In the genomic region with DNA sequence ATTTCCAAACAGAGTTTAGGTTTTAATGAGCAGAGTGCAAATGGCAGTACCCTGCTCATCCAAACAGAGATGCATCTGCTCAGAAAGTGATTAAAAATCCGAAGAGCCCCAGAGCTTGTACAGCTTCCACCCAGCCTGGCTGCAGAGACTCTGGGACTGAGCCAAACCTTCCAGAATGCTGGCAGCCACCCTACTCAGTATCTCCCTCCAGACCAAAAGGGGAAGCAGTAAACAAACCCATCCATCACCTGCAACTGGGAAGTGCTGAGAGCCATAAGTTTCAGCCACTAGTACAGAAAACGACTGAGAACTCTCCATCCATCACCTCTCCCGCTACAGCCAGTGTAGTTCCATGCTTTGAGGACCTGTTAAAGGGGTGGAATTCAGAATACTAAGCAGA, we compare ENCODE assay signal across 9 mouse cellular contexts. TPM values are rescaled to one million over a fixed set of nuclear protein-coding genes. Genes with fewer than 3 reads are reported as not detected.
DNase-seq lines count a peak whose midpoint lies in the region; ATAC-seq and TF ChIP-seq lines count a peak whose summit lies in the region.
"Had no signal": no experiment of that assay in that cellular context is flagged by ENCODE, and none has a peak within 500 bp of the region (broad histone marks: within the 10 kb centered on the region; RNA-seq: fewer than 3 reads in every experiment).

No protein-coding gene starts in this region.

- ATAC-seq in forebrain, embryonic 16.5 days, result peak; percentile 67
- ATAC-seq in neural tube, embryonic 11.5 days (ENCODE audit: insufficient read depth, low FRiP score, low TSS enrichment), result peak; percentile 52; the same call in 1 of the 2 replicates

- peak overlapping the region; percentile 11; the same call in 1 of the 2 replicates for H3K4me2 ChIP-seq in forebrain, embryonic 16.5 days (ENCODE audit: low read length)
- no peak overlapping the region for H3K4me2 ChIP-seq in neural tube, embryonic 11.5 days (ENCODE audit: low read depth)

- peaks cover 22% of the 10 kb centered on the region for H3K4me1 ChIP-seq in forebrain, embryonic 16.5 days (replicated peaks; ENCODE audit: control insufficient read depth, insufficient read depth, low read length)
- H3K4me1 ChIP-seq in hindbrain, embryonic 10.5 days (replicated peaks), result peaks cover 35% of the 10 kb centered on the region
- H3K4me1 ChIP-seq in neural tube, embryonic 11.5 days (ENCODE audit: control insufficient read depth, insufficient read depth, low read length), result peaks cover 5% of the 10 kb centered on the region; the same call in 1 of the 2 replicates

- no peaks in the 10 kb centered on the region for H3K27me3 ChIP-seq in forebrain, embryonic 16.5 days (replicated peaks; ENCODE audit: control insufficient read depth, insufficient read depth, low read length)
- no peaks in the 10 kb centered on the region for H3K27me3 ChIP-seq in hindbrain, embryonic 10.5 days (ENCODE audit: insufficient read depth, poor library complexity, severe bottlenecking)
- no peaks in the 10 kb centered on the region for H3K27me3 ChIP-seq in neural tube, embryonic 11.5 days (ENCODE audit: control insufficient read depth, insufficient read depth, low read length)

- no peak overlapping the region for H3K4me3 ChIP-seq in forebrain, embryonic 16.5 days (replicated peaks; ENCODE audit: low read length)
- H3K4me3 ChIP-seq in hindbrain, embryonic 10.5 days, result no peak overlapping the region
- no peak overlapping the region for H3K4me3 ChIP-seq in neural tube, embryonic 11.5 days (ENCODE audit: low read depth, low read length)

- H3K27ac ChIP-seq in forebrain, embryonic 16.5 days (ENCODE audit: low read length), result peak overlapping the region; percentile 71
- peak overlapping the region; percentile 89 for H3K27ac ChIP-seq in hindbrain, embryonic 10.5 days
- H3K27ac ChIP-seq in neural tube, embryonic 11.5 days (ENCODE audit: low read depth, low read length), result 0 out of 2 replicates have a peak overlapping the region, but pooled peaks have one; percentile 20

- 6% methylated on average over 3 of the region's 3 CpGs for WGBS in forebrain, embryonic 16.5 days
- WGBS in hindbrain, embryonic 10.5 days, result 31% methylated on average over 3 of the region's 3 CpGs
- 13% methylated on average over 3 of the region's 3 CpGs for WGBS in neural tube, embryonic 11.5 days

- no peak for TF ChIP-seq CTCF in brain, embryonic 14.5 days (IDR thresholded peaks at IDR 0.05; ENCODE audit: borderline replicate concordance, extremely low read depth, insufficient read depth, insufficient read length)

- no peaks in the 10 kb centered on the region for H3K36me3 ChIP-seq in forebrain, embryonic 16.5 days (ENCODE audit: control insufficient read depth, insufficient read depth)
- no peaks in the 10 kb centered on the region for H3K36me3 ChIP-seq in hindbrain, embryonic 10.5 days
- no peaks in the 10 kb centered on the region for H3K36me3 ChIP-seq in neural tube, embryonic 11.5 days (ENCODE audit: control insufficient read depth, insufficient read depth, low read length)

- DNase-seq in NIH3T3 (ENCODE audit: low read depth), result peak; percentile 37
- DNase-seq in brain, embryonic 14.5 days (ENCODE audit: low read depth), result peak; percentile 91
- DNase-seq in hindbrain, embryonic 10.5 days (ENCODE audit: low spot score), result peak; percentile 6
- DNase-seq in layer of hippocampus, postnatal 14 days (ENCODE audit: low spot score in 2 of 2), result peak; percentile 59 to 76
- DNase-seq in neural tube, embryonic 11.5 days (ENCODE audit: low spot score), result peak; percentile 30
- DNase-seq in thymus, postnatal 4 days, result no peak
- DNase-seq in natural killer cell, adult 2 months (ENCODE audit: low spot score in 2 of 2), result no peak

- no peaks in the 10 kb centered on the region for H3K9me3 ChIP-seq in forebrain, embryonic 16.5 days (ENCODE audit: control insufficient read depth, low read length)
- no peaks in the 10 kb centered on the region for H3K9me3 ChIP-seq in hindbrain, embryonic 10.5 days
- H3K9me3 ChIP-seq in neural tube, embryonic 11.5 days (ENCODE audit: control insufficient read depth, low read length), result no peaks in the 10 kb centered on the region

- H3K9ac ChIP-seq in forebrain, embryonic 16.5 days (replicated peaks; ENCODE audit: low read depth, low read length), result no peak overlapping the region
- no peak overlapping the region; the same call in 1 of the 2 replicates for H3K9ac ChIP-seq in neural tube, embryonic 11.5 days (ENCODE audit: low read length)

- TF ChIP-seq POLR2A in brain, embryonic 14.5 days (IDR thresholded peaks at IDR 0.05; ENCODE audit: borderline replicate concordance, extremely low read depth, insufficient read depth, insufficient read length, poor library complexity, severe bottlenecking), result no peak

RNA-seq across cellular contexts. Expression of a gene that starts 9.6 kb away (rescaled TPM):
- not detected in 2 replicates for polyA plus RNA-seq in brain, embryonic 14.5 days (2012; rRNA removed)
- polyA plus RNA-seq in forebrain, embryonic 16.5 days (2015; fragmentation: Nextera tagmentation; extraction: Ambion mirVana), result not detected in 2 replicates
- not detected in 2 replicates for polyA plus RNA-seq in hindbrain, embryonic 10.5 days (2016; fragmentation: Nextera tagmentation; extraction: Ambion mirVana)
- total RNA-seq in layer of hippocampus, postnatal 14 days (2021), result not detected
- not detected in 2 replicates for polyA plus RNA-seq in neural tube, embryonic 11.5 days (2014; fragmentation: Nextera tagmentation; extraction: Ambion mirVana)
- polyA plus RNA-seq: limb, embryonic 11.5 days had no signal

RNA-seq across cellular contexts. Expression of a gene that starts 59.5 kb away (rescaled TPM):
- polyA plus RNA-seq in brain, embryonic 14.5 days (2012; rRNA removed), result 4.4 and 4.5 TPM in 2 replicates
- polyA plus RNA-seq in forebrain, embryonic 16.5 days (2015; fragmentation: Nextera tagmentation; extraction: Ambion mirVana), result 6.1 and 6.7 TPM in 2 replicates
- 5.9 and 8.7 TPM in 2 replicates for polyA plus RNA-seq in hindbrain, embryonic 10.5 days (2016; fragmentation: Nextera tagmentation; extraction: Ambion mirVana)
- total RNA-seq in layer of hippocampus, postnatal 14 days (2021), result 1 to 10 TPM; 5.8 to 7.5 TPM
- 9.0 and 12.4 TPM in 2 replicates for polyA plus RNA-seq in neural tube, embryonic 11.5 days (2014; fragmentation: Nextera tagmentation; extraction: Ambion mirVana)

Comparison
In these comparisons a context has a peak if more than half of its experiments do, and no peak if none do; other contexts are left out.
1. DNase-seq: peak in NIH3T3 (single experiment), brain, embryonic 14.5 days (single experiment), hindbrain, embryonic 10.5 days (single experiment), layer of hippocampus, postnatal 14 days (2 of 2) and neural tube, embryonic 11.5 days (single experiment); none in thymus, postnatal 4 days (single experiment) and natural killer cell, adult 2 months (0 of 2).
2. H3K27ac ChIP-seq: peak in every context shown above with its lines; median percentile 89 in hindbrain, embryonic 10.5 days; 71 in forebrain, embryonic 16.5 days; 20 in neural tube, embryonic 11.5 days.